Mouse (Mus musculus) adipocyte (in vitro differentiated cells): ENCODE data around the gene Slc34a1.
"Not testable (repeated sequence)": the region's sequence is repeated elsewhere in the genome, so short reads cannot be mapped to it uniquely, and the experiment has no call there.

Source experiments
- DNase-seq: peaks from one replicate; pipeline ENCODE4 v3.0.0-alpha.2; 2016; ENCODE audit warnings: low spot score

Gene Slc34a1

GRCm38 (mm10) chr13:55404853-55405782 lies 7.1 kb downstream of the Slc34a1 start:
- DNase-seq: peak; percentile 67

GRCm38 (mm10) chr13:55405783-55406390 lies 7.9 kb downstream of the Slc34a1 start:
- no peak for DNase-seq

- DNase-seq: no peak
Observed at GRCm38 (mm10) chr13:55407341-55407740, 9.4 kb downstream of the Slc34a1 start.

GRCm38 (mm10) chr13:55408546-55409120 lies 10.6 kb downstream of the Slc34a1 start:
- no peak for DNase-seq

GRCm38 (mm10) chr13:55411826-55412225 lies 13.8 kb downstream of the Slc34a1 start:
- DNase-seq: no peak

- DNase-seq: no peak
Observed at GRCm38 (mm10) chr13:55412643-55413307, 14.8 kb downstream of the Slc34a1 start.

- no peak for DNase-seq
Observed at GRCm38 (mm10) chr13:55413333-55413732, 15.3 kb downstream of the Slc34a1 start.

- no peak for DNase-seq
Observed at GRCm38 (mm10) chr13:55414743-55415380, 16.9 kb downstream of the Slc34a1 start, which contains the start of gene Pfn3. Gene Pfn3, minus strand, starts transcription at chr13:55415232.

GRCm38 (mm10) chr13:55418004-55418403 lies 20.0 kb downstream of the Slc34a1 start:
- DNase-seq: peak; percentile 66

- peak; percentile 27 for DNase-seq
Observed at GRCm38 (mm10) chr13:55419142-55419541, 21.2 kb downstream of the Slc34a1 start.

- DNase-seq: no peak
Observed at GRCm38 (mm10) chr13:55420018-55420932, 22.3 kb downstream of the Slc34a1 start.

- no peak for DNase-seq
Observed at GRCm38 (mm10) chr13:55420933-55421800, 23.2 kb downstream of the Slc34a1 start.

GRCm38 (mm10) chr13:55426613-55427012 lies 28.6 kb downstream of the Slc34a1 start, which contains the start of gene F12:
Gene F12, minus strand, starts transcription at chr13:55426793.
- DNase-seq: no peak

- peak; percentile 37 for DNase-seq
Observed at GRCm38 (mm10) chr13:55429226-55429888, 31.4 kb downstream of the Slc34a1 start.

- no peak for DNase-seq
Observed at GRCm38 (mm10) chr13:55430566-55430965, 32.6 kb downstream of the Slc34a1 start.

- DNase-seq: no peak
Observed at GRCm38 (mm10) chr13:55431889-55432685, 34.1 kb downstream of the Slc34a1 start.

- DNase-seq: not testable (repeated sequence)
Observed at GRCm38 (mm10) chr13:55437111-55437629, 39.2 kb downstream of the Slc34a1 start.

- DNase-seq: no peak
Observed at GRCm38 (mm10) chr13:55443799-55444285, 45.9 kb downstream of the Slc34a1 start.
